33 mouse cellular contexts compared by ENCODE assay signal in genomic region chr10:51816626-51817025, GRCm38 (mm10).
"Had no signal": no experiment of that assay in that cellular context is flagged by ENCODE, and none has a peak within 500 bp of the region (broad histone marks: within the 10 kb centered on the region; RNA-seq: fewer than 3 reads in every experiment).

No protein-coding gene starts in this region.

- H3K9me3 ChIP-seq: heart, embryonic 12.5 days; heart, embryonic 13.5 days; heart, embryonic 15.5 days; hindbrain, embryonic 10.5 days; hindbrain, embryonic 12.5 days; hindbrain, embryonic 13.5 days; hindbrain, embryonic 15.5 days; intestine, embryonic 15.5 days; kidney, embryonic 15.5 days had no signal

- ATAC-seq: hindbrain, embryonic 16.5 days; hindbrain, postnatal 0 days; inflammation-experienced regulatory T-cells, adult 6 months; intestine, embryonic 15.5 days; intestine, embryonic 16.5 days; intestine, postnatal 0 days had no signal

- H3K9ac ChIP-seq: heart, embryonic 12.5 days; heart, embryonic 13.5 days; heart, embryonic 15.5 days; hindbrain, embryonic 12.5 days; hindbrain, embryonic 13.5 days; hindbrain, embryonic 14.5 days; hindbrain, embryonic 15.5 days; intestine, embryonic 15.5 days; kidney, embryonic 15.5 days had no signal

- H3K36me3 ChIP-seq: heart, embryonic 12.5 days; heart, embryonic 13.5 days; heart, embryonic 15.5 days; hindbrain, embryonic 10.5 days; hindbrain, embryonic 12.5 days; hindbrain, embryonic 13.5 days; hindbrain, embryonic 15.5 days; intestine, embryonic 15.5 days; kidney, embryonic 15.5 days had no signal

- H3K27ac ChIP-seq: heart, embryonic 13.5 days; heart, embryonic 15.5 days; hindbrain, embryonic 10.5 days; hindbrain, embryonic 12.5 days; hindbrain, embryonic 13.5 days; hindbrain, embryonic 14.5 days; hindbrain, embryonic 15.5 days; hindbrain, postnatal 0 days; intestine, embryonic 15.5 days; kidney, embryonic 15.5 days; kidney, postnatal 0 days; layer of hippocampus, adult 2 months had no signal

- H3K4me3 ChIP-seq: heart, embryonic 12.5 days; heart, embryonic 13.5 days; heart, embryonic 15.5 days; hindbrain, embryonic 10.5 days; hindbrain, embryonic 12.5 days; hindbrain, embryonic 13.5 days; hindbrain, embryonic 15.5 days; intestine, embryonic 15.5 days; kidney, embryonic 15.5 days; layer of hippocampus, adult 2 months had no signal

- H3K4me1 ChIP-seq: heart, embryonic 12.5 days; heart, embryonic 13.5 days; heart, embryonic 15.5 days; hindbrain, embryonic 10.5 days; hindbrain, embryonic 12.5 days; hindbrain, embryonic 13.5 days; hindbrain, embryonic 15.5 days; intestine, embryonic 15.5 days; kidney, embryonic 15.5 days had no signal

- DNase-seq: heart, postnatal 10 days; heart, postnatal 14 days; heart, postnatal 36 days; heart, postnatal 4 days; kidney, adult 11 months; kidney, adult 18-20 months; kidney, adult 2 months; kidney, adult 8-10 months; kidney, adult 9 months; kidney, postnatal 10 days; kidney, postnatal 14 days; kidney, postnatal 25 days; kidney, postnatal 36 days; kidney, postnatal 4 days; layer of hippocampus, adult 9-11 months; layer of hippocampus, postnatal 36 days had no signal
